Mouse (Mus musculus): Measurements from ENCODE around the gene Mymx. TPM values are rescaled to one million over a fixed set of nuclear protein-coding genes. Genes with fewer than 3 reads are reported as not detected.

Mymx gene
- polyA plus RNA-seq, 1 experiment from 2014 or later: not detected

- WGBS: 94% methylated on average over 8 of the region's 8 CpGs
- Histone ChIP-seq H3K4me1 (ENCODE audit: control insufficient read depth, insufficient read depth, low read length) (peaks cover 11% of the 10 kb centered on the region), H3K27ac (replicated peaks; ENCODE audit: low read depth, low read length) (no peak overlapping the region), H3K4me3 (replicated peaks; ENCODE audit: low read depth, low read length) (no peak overlapping the region), H3K4me2 (ENCODE audit: low read length) (no peak overlapping the region), H3K36me3 (ENCODE audit: control insufficient read depth, insufficient read depth, low read length) (no peaks in the 10 kb centered on the region), H3K9me3 (ENCODE audit: control insufficient read depth, low read length) (no peaks in the 10 kb centered on the region), H3K27me3 (ENCODE audit: control insufficient read depth, insufficient read depth, low read length) (peaks cover 11% of the 10 kb centered on the region; the same call in 1 of the 2 replicates), H3K9ac (replicated peaks; ENCODE audit: low read length) (no peak overlapping the region)
- no peak for DNase-seq
- no peak for ATAC-seq (ENCODE audit: low FRiP score, low TSS enrichment)
These were observed 12.1 kb downstream of the Mymx start for GRCm38 (mm10) chr17:45589844-45590243.

- peaks cover 4% of the 10 kb centered on the region; the same call in 1 of the 2 replicates for H3K27me3 ChIP-seq (ENCODE audit: control insufficient read depth, insufficient read depth, low read length)
- ATAC-seq (ENCODE audit: low FRiP score, low TSS enrichment) (no peak), DNase-seq (no peak)
- no peak overlapping the region for H3K4me2 ChIP-seq (ENCODE audit: low read length)
- H3K9me3 ChIP-seq (ENCODE audit: control insufficient read depth, low read length): no peaks in the 10 kb centered on the region
- peaks cover 13% of the 10 kb centered on the region; the same call in 1 of the 2 replicates for H3K4me1 ChIP-seq (ENCODE audit: control insufficient read depth, insufficient read depth, low read length)
- no peak overlapping the region for H3K4me3 ChIP-seq (replicated peaks; ENCODE audit: low read depth, low read length)
- H3K9ac ChIP-seq (replicated peaks; ENCODE audit: low read length): no peak overlapping the region
- no peaks in the 10 kb centered on the region for H3K36me3 ChIP-seq (ENCODE audit: control insufficient read depth, insufficient read depth, low read length)
- WGBS: 96% methylated on average over 7 of the region's 7 CpGs
- H3K27ac ChIP-seq (replicated peaks; ENCODE audit: low read depth, low read length): no peak overlapping the region
These were observed 12.7 kb downstream of the Mymx start for GRCm38 (mm10) chr17:45589236-45589635.

GRCm38 (mm10) chr17:45588370-45588769 lies 13.5 kb downstream of the Mymx start:
- H3K27me3 ChIP-seq (ENCODE audit: control insufficient read depth, insufficient read depth, low read length): no peaks in the 10 kb centered on the region; the same call in 1 of the 2 replicates
- 92% methylated on average over 7 of the region's 7 CpGs for WGBS

GRCm38 (mm10) chr17:45586449-45586837 lies 15.5 kb downstream of the Mymx start:
- Histone ChIP-seq H3K4me2 (ENCODE audit: low read length) (no peak overlapping the region), H3K4me3 (replicated peaks; ENCODE audit: low read depth, low read length) (no peak overlapping the region), H3K27me3 (ENCODE audit: control insufficient read depth, insufficient read depth, low read length) (no peaks in the 10 kb centered on the region), H3K36me3 (ENCODE audit: control insufficient read depth, insufficient read depth, low read length) (no peaks in the 10 kb centered on the region), H3K4me1 (ENCODE audit: control insufficient read depth, insufficient read depth, low read length) (peaks cover 13% of the 10 kb centered on the region; the same call in 1 of the 2 replicates), H3K9me3 (ENCODE audit: control insufficient read depth, low read length) (no peaks in the 10 kb centered on the region), H3K9ac (replicated peaks; ENCODE audit: low read length) (no peak overlapping the region), H3K27ac (replicated peaks; ENCODE audit: low read depth, low read length) (no peak overlapping the region)
- over 99% methylated on average over 3 of the region's 3 CpGs for WGBS
- DNase-seq (no peak), ATAC-seq (ENCODE audit: low FRiP score, low TSS enrichment) (no peak)

More at GRCm38 (mm10) chr17:45588370-45588769, 13.5 kb downstream of the Mymx start:
- Histone ChIP-seq H3K4me1 (ENCODE audit: control insufficient read depth, insufficient read depth, low read length) (peaks cover 13% of the 10 kb centered on the region; the same call in 1 of the 2 replicates), H3K4me2 (ENCODE audit: low read length) (no peak overlapping the region), H3K4me3 (replicated peaks; ENCODE audit: low read depth, low read length) (no peak overlapping the region), H3K27ac (replicated peaks; ENCODE audit: low read depth, low read length) (no peak overlapping the region), H3K9ac (replicated peaks; ENCODE audit: low read length) (no peak overlapping the region), H3K9me3 (ENCODE audit: control insufficient read depth, low read length) (no peaks in the 10 kb centered on the region), H3K36me3 (ENCODE audit: control insufficient read depth, insufficient read depth, low read length) (no peaks in the 10 kb centered on the region)
- DNase-seq (no peak), ATAC-seq (ENCODE audit: low FRiP score, low TSS enrichment) (no peak)

GRCm38 (mm10) chr17:45585725-45586448 lies 16.0 kb downstream of the Mymx start:
- 59% methylated on average over 23 of the region's 23 CpGs for WGBS
- Histone ChIP-seq H3K4me1 (ENCODE audit: control insufficient read depth, insufficient read depth, low read length) (peaks cover 13% of the 10 kb centered on the region; the same call in 1 of the 2 replicates), H3K36me3 (ENCODE audit: control insufficient read depth, insufficient read depth, low read length) (no peaks in the 10 kb centered on the region), H3K9ac (replicated peaks; ENCODE audit: low read length) (no peak overlapping the region), H3K9me3 (ENCODE audit: control insufficient read depth, low read length) (no peaks in the 10 kb centered on the region), H3K4me2 (ENCODE audit: low read length) (no peak overlapping the region), H3K4me3 (replicated peaks; ENCODE audit: low read depth, low read length) (no peak overlapping the region), H3K27ac (replicated peaks; ENCODE audit: low read depth, low read length) (0 out of 2 replicates have a peak overlapping the region, but pooled peaks have one; percentile 61), H3K27me3 (ENCODE audit: control insufficient read depth, insufficient read depth, low read length) (no peaks in the 10 kb centered on the region)
- ATAC-seq (ENCODE audit: low FRiP score, low TSS enrichment): no peak
- DNase-seq: no peak

GRCm38 (mm10) chr17:45584939-45585678 lies 16.8 kb downstream of the Mymx start:
- ATAC-seq (ENCODE audit: low FRiP score, low TSS enrichment): peak; percentile 67

GRCm38 (mm10) chr17:45584096-45584896 lies 17.6 kb downstream of the Mymx start:
- H3K9me3 ChIP-seq (ENCODE audit: control insufficient read depth, low read length): no peaks in the 10 kb centered on the region
- ATAC-seq (ENCODE audit: low FRiP score, low TSS enrichment): peak; percentile 44

More at GRCm38 (mm10) chr17:45584939-45585678, 16.8 kb downstream of the Mymx start:
- no peak overlapping the region for H3K4me3 ChIP-seq (replicated peaks; ENCODE audit: low read depth, low read length)
- H3K4me1 ChIP-seq (ENCODE audit: control insufficient read depth, insufficient read depth, low read length): peaks cover 13% of the 10 kb centered on the region; the same call in 1 of the 2 replicates
- no peaks in the 10 kb centered on the region for H3K27me3 ChIP-seq (ENCODE audit: control insufficient read depth, insufficient read depth, low read length)
- H3K27ac ChIP-seq (replicated peaks; ENCODE audit: low read depth, low read length): peak overlapping the region; percentile 61
- 13% methylated on average over 14 of the region's 14 CpGs for WGBS
- no peaks in the 10 kb centered on the region for H3K9me3 ChIP-seq (ENCODE audit: control insufficient read depth, low read length)
- no peaks in the 10 kb centered on the region for H3K36me3 ChIP-seq (ENCODE audit: control insufficient read depth, insufficient read depth, low read length)
- DNase-seq: peak; percentile 83
- H3K4me2 ChIP-seq (ENCODE audit: low read length): no peak overlapping the region
- H3K9ac ChIP-seq (replicated peaks; ENCODE audit: low read length): no peak overlapping the region

GRCm38 (mm10) chr17:45582715-45583355 lies 19.1 kb downstream of the Mymx start:
- Histone ChIP-seq H3K27ac (replicated peaks; ENCODE audit: low read depth, low read length) (no peak overlapping the region), H3K4me1 (ENCODE audit: control insufficient read depth, insufficient read depth, low read length) (peaks cover 13% of the 10 kb centered on the region; the same call in 1 of the 2 replicates), H3K36me3 (ENCODE audit: control insufficient read depth, insufficient read depth, low read length) (no peaks in the 10 kb centered on the region), H3K4me3 (replicated peaks; ENCODE audit: low read depth, low read length) (no peak overlapping the region), H3K9ac (replicated peaks; ENCODE audit: low read length) (no peak overlapping the region), H3K27me3 (ENCODE audit: control insufficient read depth, insufficient read depth, low read length) (no peaks in the 10 kb centered on the region), H3K9me3 (ENCODE audit: control insufficient read depth, low read length) (no peaks in the 10 kb centered on the region), H3K4me2 (ENCODE audit: low read length) (no peak overlapping the region)
- ATAC-seq (ENCODE audit: low FRiP score, low TSS enrichment) (no peak), DNase-seq (no peak)
- 74% methylated on average over 6 of the region's 6 CpGs for WGBS

More at GRCm38 (mm10) chr17:45584096-45584896, 17.6 kb downstream of the Mymx start:
- H3K27me3 ChIP-seq (ENCODE audit: control insufficient read depth, insufficient read depth, low read length): no peaks in the 10 kb centered on the region
- H3K36me3 ChIP-seq (ENCODE audit: control insufficient read depth, insufficient read depth, low read length): no peaks in the 10 kb centered on the region
- H3K4me2 ChIP-seq (ENCODE audit: low read length): no peak overlapping the region
- peak overlapping the region; percentile 61 for H3K27ac ChIP-seq (replicated peaks; ENCODE audit: low read depth, low read length)
- no peak overlapping the region; the same call in 1 of the 2 replicates for H3K9ac ChIP-seq (replicated peaks; ENCODE audit: low read length)
- H3K4me3 ChIP-seq (replicated peaks; ENCODE audit: low read depth, low read length): no peak overlapping the region
- H3K4me1 ChIP-seq (ENCODE audit: control insufficient read depth, insufficient read depth, low read length): peaks cover 13% of the 10 kb centered on the region; the same call in 1 of the 2 replicates
- DNase-seq: peak; percentile 60
- 39% methylated on average over 12 of the region's 12 CpGs for WGBS

Measured in midbrain, embryonic 14.5 days (tissue).